Mouse (Mus musculus) T-helper 1 cell (primary cell): ENCODE measurements at regions not wholly inside any gene's neighbourhood (a gene's known extent, or its start where the extent isn't known, plus 50 kb on each side); places are given as distances from the start of the nearest gene placed in this dataset.

Source experiments
- in situ Hi-C: fragments of 300-600 bp; cut with MboI, MseI; formaldehyde crosslinking; loops from one replicate; pipeline ENCODE4 v1.15.1; 2025; ENCODE audit warnings: high pct_unique_total_duplicates

DNA sequence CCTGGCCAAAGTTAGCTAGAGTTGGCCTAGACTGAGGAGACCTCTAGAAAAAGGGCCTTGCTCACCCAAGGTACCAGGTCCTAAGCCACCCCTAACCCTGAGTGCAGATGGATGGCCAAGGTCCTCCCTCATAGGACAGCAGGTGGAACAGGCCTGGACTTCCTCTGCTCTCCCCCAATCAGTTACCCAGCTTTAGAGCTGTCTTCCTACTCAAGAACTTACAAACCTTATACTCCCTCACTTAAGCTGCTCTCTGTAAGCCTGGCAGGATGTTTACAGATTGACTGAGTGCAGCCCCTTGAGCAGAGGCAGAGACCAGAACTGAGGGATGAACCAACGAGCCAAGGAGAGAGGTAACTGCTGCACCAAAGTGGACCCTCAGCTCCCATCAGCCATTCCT is 94.5 kb downstream of the Rplp1 start:
- in situ Hi-C loops = no loop called here

DNA sequence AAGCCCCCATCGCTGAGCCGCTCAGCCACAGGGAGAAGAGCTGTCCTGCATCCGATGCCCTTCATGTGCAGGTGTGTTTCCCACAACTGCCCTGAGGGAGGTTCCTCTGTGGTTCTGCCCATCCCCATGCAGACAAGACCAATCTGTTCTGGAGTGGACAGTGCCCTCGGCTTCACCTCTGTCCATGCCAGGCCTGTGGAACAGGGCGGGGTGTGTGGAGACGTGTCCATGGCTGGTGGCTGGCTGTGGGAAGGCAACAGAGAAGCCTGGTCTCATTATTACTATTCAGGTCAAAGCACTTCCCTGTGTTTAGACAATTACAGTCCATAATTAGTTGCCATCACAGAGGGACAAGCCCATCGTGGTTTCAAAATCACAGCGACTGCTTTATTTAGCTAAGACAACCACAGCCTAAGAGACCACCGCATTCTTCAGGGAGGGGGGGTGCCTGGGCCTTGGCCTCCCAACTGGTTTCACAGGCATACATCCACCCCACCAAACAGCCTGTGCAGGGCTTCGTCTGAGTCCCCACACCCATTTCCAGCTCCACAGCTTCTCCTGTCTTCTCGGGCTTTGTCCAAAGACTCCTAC is 97.7 kb downstream of the Rplp1 start:
- in situ Hi-C loops = no loop called here

DNA sequence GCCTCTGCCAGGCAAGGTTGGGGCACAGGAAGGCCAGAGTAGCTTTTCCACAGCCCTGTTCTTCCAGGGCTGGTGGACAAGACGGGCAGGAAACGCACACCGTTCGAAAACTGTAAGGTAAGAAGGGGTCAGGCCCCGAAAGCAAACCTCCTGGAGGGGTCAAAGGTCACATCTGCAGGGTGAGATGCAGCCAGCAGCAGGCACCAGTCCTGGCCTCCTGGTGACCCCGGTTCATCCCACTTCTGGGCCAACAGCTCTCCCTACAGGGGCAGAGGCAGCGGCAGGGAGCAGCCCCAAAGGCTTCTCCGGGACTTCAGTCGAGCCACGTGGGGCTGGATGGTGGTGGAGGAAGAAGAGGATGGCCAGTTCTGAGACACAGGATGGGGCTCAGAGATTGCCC is 98.3 kb downstream of the Rplp1 start:
- in situ Hi-C loops = no loop called here

DNA sequence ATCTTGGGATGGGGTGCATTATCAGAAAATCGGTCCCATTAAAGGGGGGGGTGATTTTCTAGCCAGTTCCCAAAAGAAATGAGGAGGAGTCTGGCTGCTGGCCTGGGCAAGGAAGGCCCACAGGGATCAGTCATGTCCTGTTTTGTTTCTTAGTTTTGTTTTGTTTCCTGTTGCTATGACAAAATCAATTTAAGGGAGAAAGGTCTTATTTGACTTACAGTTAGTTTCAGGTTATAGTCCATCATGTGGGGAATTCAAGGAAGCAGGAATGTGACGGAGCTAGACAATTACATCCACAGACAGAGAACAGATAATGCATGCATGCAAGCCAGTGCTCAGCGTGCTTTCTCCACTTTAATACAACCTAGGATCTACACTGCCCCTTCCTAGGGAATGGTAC is 101.1 kb downstream of the Rplp1 start:
- in situ Hi-C loops = no loop called here

DNA sequence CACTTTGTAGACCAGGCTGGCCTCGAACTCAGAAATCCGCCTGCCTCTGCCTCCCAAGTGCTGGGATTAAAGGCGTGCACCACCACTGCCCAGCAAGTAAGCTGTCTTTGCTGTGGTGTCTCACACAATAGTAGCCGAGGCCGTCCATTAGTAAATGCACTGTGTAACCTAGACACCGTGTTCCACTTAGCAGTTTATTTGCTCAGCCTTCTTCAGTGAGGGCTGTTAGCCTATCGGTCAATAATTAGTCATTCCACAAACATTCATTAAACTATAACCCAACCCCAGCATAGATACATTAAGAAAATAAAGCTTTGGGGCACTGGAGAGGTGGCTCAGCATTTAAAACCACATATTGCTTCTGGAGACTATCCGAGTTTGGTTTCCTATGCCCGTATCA is 102.0 kb downstream of the Rplp1 start:
- in situ Hi-C loops = no loop called here

DNA sequence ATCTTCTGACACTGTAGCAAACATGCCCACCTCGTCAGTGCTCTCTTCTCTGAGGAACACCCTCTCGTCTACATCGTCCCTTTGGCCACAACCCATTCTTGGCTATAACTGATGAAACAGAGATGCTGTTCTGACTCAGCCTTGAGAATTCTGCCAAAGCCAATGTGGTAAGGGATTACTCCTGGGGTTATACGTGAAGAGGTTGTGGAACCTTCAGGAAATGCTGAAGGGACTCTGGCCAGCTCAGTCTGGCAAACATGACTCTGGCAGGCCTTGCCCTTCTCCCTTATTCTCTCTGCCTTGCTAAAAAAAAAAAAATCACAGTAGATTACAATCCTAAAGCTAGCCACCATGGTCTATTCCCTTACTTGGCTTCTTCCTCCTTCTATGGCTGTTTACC is 103.9 kb downstream of the Rplp1 start:
- in situ Hi-C loops = no loop called here

DNA sequence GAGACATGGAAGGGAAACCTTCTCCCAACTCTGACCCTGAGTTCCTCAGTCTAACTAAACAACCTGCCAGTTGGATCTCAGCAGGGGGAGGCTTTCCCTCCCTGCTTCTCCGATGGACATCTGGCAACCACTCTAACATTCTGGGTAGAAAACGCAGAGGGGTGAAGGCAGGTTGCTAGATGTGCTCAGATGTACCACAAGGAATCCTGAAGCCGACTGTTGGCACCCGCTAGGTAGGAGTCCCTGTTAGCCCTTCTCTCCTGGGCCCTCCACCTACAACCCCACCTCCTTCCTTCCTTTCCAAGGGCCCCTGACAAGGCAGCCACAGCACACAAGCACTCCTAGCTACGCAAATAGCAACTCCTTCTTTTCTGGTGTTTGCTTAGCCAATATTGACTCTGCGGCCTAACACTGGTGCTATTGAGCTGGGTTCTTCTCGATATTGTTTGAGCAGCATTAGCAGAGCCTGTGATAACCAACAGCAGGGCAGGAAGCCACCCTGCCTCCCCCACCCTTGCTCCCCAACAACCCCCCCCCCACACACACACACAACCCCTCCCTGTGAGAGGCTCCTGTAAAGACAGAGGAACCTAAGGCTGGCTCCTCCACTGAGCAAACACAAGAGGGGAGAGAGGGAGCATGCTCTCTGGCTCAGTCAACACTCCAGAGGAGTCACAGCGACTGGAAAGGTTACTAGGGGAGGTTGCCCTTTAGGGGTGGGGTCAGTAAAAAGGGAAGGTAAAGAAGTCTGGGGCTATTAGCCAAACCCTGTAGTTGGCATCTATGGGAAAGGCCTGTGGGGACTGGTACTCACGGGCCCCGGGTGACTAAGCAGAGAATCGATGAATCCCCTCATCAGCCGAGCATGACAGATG is 105.8 kb downstream of the Rplp1 start:
- in situ Hi-C loops = loop anchor here (10.0 kb wide), 1 partner anchor 1324 kb away; no protein-coding TSS in a partner anchor

DNA sequence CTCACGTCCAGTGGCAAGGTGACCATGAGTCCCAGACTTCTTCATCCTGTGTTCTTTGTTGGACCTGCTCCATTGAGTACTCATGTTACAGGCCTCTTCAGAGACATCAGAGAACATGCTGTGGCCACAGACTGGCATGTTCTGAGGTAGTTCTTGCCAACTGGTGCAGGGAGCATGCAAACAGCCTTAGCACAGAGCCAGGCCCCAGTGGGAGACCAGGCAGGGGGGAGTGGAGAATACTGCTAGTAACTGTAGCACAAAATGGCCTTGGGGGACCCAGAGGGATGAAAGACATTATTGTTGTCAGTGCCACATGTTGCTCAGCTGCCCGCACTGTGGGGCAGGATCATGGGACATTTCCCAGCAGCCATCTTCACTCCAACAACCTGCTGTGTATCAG is 108.4 kb downstream of the Rplp1 start:
- in situ Hi-C loops = loop anchor here (10.0 kb wide), 1 partner anchor 1321 kb away; no protein-coding TSS in a partner anchor

DNA sequence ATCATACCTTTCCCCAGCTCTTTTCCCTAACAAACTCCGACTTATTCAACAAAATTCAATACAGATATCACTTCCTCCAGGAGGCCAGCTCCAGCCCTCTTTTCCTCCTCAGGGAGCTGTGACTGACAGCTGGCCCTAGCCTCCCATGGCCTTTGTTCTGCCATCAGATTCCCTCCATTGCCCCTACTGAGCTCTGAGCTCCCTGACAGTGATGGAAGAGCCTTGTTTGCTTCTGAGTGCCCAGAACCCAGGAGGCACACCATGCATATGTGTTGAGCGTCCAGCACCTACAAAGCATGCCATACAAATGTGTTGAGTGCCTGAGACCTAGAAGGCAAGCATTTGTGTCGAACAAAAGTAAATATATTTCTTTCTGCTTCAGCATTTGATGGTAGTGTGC is 110.8 kb downstream of the Rplp1 start:
- in situ Hi-C loops = loop anchor here (10.0 kb wide), 1 partner anchor 1319 kb away; no protein-coding TSS in a partner anchor

DNA sequence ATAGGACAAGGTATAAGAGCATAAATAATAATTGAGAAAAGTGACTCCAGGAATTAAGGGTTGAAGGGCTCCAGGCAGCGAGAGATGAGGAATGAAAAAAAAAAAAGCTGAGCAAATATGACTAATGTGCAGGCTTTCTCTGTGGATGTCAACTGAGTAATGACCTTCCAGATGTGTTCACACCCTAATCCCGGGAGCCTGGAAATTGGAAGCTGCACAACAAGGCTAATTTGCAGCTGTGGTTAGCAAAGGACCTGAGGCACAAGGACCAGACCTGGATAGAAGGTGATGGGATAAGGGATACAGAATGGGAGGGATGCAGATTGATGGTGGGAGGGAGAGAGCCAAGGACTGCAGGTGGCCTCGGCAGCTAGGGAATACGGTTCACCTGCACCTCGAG is 111.6 kb downstream of the Rplp1 start:
- in situ Hi-C loops = loop anchor here (10.0 kb wide), 1 partner anchor 1318 kb away; no protein-coding TSS in a partner anchor

DNA sequence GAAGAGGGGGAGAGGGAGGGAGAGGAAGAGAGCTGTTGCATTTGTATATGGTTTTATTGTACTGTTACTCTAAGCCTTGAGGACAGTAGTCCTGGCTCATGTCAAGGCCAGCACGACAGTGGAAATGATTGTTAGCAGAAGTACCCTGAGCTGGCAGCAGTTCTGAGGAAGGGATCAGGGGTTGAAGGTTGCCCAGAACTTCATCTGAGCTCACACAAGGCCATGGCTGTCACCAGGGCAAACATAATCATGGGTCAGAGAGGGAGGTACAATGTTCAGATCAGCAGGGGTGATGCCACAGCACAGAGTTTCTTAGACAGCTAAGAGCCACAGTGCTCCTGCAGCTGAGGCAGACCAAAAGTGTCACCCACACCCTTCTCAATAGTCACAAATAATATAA is 114.8 kb downstream of the Rplp1 start:
- in situ Hi-C loops = no loop called here

DNA sequence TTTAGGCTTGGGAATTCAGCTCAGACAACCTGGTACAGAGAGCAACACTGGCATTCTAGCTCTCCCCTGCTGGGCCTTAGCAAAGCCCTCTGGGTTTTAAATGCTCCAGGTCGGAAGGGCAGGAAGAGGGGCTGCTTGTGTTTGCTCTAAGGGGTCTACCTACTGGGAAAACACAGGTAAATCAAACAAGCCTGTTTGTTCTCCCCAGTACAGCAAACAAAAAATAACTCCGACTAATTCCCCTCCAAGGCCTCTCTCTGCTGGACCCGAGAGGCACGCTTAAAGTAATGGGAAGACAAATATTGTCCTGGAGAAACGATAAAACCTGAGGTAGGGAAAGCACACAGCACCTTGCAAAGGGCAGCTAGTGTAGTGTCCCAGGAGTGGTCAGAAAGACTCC is 118.4 kb downstream of the Rplp1 start:
- in situ Hi-C loops = no loop called here

DNA sequence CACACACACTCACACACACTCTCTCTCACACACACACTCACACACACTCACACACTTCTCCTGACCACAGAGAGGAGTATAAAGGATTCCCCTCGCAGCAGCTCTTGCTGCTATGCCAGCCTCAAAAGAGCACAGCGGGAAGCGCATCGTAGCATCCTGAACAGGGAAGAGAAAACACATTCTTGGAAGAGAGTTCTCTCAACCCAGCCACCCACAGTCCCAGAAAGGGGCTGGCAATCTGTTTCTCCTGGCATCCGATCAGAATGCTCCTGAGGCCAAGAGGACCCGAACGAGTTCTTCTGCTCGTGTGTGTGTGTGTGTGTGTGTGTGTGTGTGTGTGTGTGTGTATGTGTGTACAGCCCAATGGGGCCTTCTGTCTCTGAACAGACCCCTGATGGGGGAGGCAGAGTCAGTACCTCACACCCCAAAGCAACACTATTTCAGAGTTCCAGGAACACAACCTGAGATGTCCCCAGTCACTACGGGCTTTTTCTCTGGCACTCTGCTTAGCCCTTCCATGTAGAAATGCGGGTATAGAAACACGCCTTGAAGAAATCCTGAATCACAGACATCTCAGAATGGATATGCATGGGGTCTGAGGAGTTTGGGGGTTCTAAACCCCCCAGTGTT is 122.8 kb downstream of the Rplp1 start:
- in situ Hi-C loops = no loop called here

DNA sequence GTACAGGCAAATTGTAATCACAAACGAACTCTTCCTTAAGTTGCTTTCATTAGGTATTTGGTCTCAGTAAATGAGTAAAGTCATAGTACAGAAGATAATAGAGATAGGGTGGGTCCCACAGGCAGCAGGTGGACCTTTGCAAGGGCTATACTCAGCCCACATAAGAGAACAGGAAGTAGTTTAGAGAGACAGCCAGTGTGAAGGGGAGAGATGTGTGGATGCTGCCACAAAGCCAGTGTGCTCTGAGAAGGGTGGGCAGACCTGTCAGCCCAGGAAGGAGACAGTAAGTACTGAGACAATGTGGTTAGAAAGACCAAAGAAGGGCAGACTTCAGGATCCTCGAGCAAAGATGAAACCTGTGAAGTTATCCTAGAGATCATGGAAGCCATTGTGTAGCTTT is 123.5 kb downstream of the Rplp1 start:
- in situ Hi-C loops = no loop called here

DNA sequence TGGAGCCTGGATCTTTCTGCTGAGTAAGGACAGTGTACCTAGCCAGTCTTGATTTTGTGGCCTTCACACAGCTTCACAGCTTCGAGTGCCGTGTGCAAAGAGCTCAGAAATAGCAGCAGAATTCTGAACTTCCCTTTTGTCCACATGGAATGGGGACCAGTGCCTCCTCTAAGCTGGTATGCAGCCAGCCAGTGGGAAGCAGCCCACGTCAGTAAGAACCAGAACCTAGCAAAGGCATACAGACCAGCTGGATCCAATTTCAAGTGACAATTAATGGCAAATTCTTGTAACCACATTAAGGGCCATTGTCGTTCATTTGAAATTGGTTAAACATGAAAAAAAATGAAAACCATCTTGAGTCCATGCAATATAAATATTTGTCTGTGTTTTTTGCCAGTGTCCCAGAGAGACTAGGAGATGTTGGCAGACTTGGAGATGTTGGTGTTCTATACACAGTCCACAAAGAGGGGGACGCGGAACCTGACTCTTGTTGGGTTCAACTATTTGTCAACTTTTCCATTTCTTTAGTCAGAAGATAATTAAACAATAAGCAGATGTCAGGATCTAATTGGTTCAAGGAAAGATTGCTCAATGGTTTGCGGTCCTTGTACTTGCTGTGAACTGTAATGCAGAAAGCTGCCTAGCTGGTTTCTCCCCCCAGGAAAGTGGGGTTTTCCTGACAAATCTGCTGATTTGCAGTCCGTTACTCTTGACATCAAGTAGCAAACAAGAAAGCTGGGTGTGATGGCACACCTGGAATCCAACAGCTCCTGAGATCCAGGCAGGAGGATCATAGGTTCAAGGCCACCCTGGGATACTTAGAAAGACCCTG is 125.1 kb downstream of the Rplp1 start:
- in situ Hi-C loops = no loop called here

DNA sequence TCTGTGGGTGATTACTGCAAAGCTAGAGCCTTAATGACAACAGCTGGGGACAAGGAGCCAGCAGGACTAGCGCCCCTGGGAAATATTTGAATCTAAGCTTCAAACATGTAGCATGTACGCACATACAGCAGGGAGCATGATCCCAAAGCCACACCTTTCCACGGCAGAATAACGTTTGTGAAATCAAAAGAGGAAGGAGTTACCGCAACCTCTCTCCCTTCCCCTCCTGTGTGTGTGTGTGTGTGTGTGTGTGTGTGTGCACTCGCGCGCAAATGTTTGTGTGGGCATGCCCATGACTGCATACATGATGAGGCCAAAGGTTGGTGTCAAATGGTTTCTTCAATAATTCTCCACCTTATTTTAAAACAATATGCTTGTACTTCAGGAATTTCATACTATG is 132.9 kb downstream of the Rplp1 start:
- in situ Hi-C loops = no loop called here

DNA sequence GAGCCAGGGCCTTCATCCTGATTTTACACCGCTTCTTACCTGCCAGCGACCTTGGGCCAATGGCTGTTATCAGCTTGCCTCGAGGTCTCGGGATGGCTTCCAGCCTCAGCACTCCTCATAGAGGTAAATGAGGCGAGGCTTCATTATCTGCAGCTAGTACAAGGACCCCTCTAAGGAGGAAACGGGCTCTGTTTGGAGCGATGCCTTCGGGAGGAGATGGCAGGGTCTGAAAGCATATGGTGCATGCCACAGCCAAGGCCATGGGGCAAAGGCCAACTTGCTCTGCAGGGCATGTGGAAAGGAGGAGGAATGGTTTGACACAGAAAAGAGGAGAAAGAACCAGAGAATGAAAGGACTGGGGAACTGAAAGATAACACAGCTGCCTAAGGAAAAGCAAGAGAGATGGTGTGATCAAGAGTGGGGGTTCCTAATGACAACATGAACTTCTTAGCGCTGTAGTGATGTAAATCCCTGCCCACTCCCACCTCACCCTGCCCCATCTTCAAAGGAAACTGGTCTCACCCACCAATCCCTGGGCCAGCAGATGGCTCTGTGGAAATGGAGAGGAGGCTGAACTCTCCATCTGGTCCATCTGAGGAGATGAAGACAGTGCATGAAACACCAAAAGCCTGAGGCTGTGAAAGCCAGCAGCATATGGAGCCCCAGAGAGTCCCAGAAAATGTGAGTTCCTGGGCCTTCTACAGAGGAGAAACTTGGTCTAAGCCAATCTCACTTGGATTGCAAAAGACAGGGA is 134.0 kb downstream of the Rplp1 start:
- in situ Hi-C loops = no loop called here

DNA sequence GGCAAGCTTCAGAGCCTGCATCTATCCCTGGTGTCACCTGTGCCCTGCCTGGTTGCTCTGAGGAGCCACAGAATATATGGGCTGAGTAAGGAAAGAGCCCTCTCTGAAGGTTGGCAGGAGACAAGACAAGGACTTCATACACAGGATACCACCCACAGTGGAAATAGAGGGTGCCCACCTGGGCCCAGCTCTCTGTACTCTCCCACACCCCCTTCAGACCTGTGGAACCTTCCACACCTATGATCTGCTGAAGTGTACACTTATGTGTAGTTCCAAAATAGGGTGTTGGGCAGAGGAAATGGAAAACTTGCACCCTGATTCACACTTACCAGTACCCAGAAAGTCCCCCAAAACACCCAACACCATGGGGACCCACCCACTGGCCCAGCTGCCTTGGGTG is 135.2 kb downstream of the Rplp1 start:
- in situ Hi-C loops = no loop called here

DNA sequence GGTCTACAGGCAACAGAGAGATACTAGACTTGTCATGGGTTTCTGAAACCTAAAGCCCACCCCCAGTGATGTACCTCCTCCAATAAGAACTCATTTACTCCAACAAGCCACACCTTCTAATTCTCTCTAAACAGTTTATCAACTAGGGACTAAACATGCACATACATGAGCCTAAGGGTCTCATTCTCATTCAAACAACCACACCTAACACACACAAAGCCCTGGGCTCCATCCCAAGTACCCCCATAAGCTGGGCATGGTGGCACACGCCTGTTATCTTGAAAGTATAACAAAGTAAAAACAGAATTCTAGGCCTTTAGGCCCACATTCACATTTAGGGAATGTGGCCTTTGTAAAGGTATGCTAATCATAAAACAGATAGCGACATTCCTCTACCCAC is 137.9 kb downstream of the Rplp1 start:
- in situ Hi-C loops = no loop called here

DNA sequence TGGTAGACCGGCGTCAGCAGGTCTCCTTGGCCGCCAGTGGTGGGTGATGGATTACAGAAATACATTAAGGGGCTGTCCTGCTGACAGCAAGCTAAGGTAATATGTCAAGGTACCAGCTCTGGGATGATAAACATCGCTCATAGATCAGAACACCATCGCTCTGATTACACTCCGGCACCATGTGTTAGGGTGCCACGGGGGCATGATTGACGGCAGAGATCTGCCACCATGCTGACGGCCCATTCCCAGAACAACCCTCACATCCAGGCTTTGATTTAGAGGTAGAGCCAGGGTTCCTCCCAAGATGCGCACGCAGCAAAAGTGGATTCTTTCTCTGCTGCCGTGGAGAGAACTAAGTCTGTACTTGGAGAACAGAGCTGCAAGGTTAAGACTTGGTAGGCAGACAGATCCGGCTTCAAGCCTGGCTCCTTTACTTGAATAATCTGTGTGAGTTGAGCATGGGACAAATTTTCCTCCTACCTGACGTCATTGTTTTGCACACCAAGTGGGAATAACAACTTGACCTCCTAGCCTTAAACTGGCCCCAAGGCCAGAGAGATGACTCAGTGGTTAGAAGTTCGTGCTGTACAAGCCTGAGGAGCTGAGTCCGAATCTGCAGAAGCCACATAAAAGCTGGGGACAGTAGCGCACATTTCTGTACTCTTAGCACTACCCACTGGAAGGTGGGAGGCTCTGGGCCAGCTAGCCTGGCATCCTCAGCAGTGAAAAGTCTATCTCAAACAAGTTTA is 144.0 kb downstream of the Rplp1 start:
- in situ Hi-C loops = no loop called here
